Comparison of ENCODE assay signal across 9 mouse cellular contexts in genomic region chr1:74893134-74893855, GRCm38 (mm10). TPM values are rescaled to one million over a fixed set of nuclear protein-coding genes. Genes with fewer than 3 reads are reported as not detected.
DNase-seq lines count a peak whose midpoint lies in the region; ATAC-seq and TF ChIP-seq lines count a peak whose summit lies in the region.
"Had no signal": no experiment of that assay in that cellular context is flagged by ENCODE, and none has a peak within 500 bp of the region (broad histone marks: within the 10 kb centered on the region; RNA-seq: fewer than 3 reads in every experiment).

TSS of gene Cryba2 (minus strand) at chr1:74893143.

- no peak for DNase-seq in liver, adult 2 months (ENCODE audit: extremely low read depth, low read depth, low spot score)
- DNase-seq in liver, embryonic 11.5 days (ENCODE audit: low spot score) = no peak
- peak; percentile 70 for DNase-seq in adrenal gland, postnatal 14 days
- DNase-seq in embryonic facial prominence, embryonic 10.5 days (ENCODE audit: low spot score) = peak; percentile 73
- peak; percentile 74 for DNase-seq in hindbrain, embryonic 14.5 days (ENCODE audit: low spot score)
- DNase-seq in liver, embryonic 14.5 days (ENCODE audit: low read depth in 3 of 3, low spot score in 3 of 3) = peak in 1 of 3 experiments; percentile 2
- DNase-seq in layer of hippocampus, adult 9-11 months = no peak

- no peak within 1 kb of the TSS for H3K9ac ChIP-seq in liver, adult 2 months (ENCODE audit: low read depth, low read length)
- H3K9ac ChIP-seq in liver, embryonic 11.5 days (ENCODE audit: low read depth, low read length) = no peak within 1 kb of the TSS
- H3K9ac ChIP-seq in hindbrain, embryonic 14.5 days = peak within 1 kb of the TSS; percentile 25
- no peak within 1 kb of the TSS for H3K9ac ChIP-seq in liver, embryonic 14.5 days (replicated peaks)

- no peak for TF ChIP-seq POLR2A in liver, adult 2 months (IDR thresholded peaks at IDR 0.05; ENCODE audit: extremely low read depth, insufficient read depth, low read length)
- TF ChIP-seq POLR2A in olfactory bulb, adult 2 months (IDR thresholded peaks at IDR 0.05; ENCODE audit: insufficient read depth, low read depth, low read length) = no peak

- H3K27ac ChIP-seq in liver, adult 2 months (replicated peaks; ENCODE audit: insufficient read depth, low read depth, low read length) = no peak within 1 kb of the TSS
- no peak within 1 kb of the TSS for H3K27ac ChIP-seq in liver, embryonic 11.5 days (ENCODE audit: low read depth, low read length)
- no peak within 1 kb of the TSS for H3K27ac ChIP-seq in embryonic facial prominence, embryonic 10.5 days (replicated peaks)
- no peak within 1 kb of the TSS for H3K27ac ChIP-seq in hindbrain, embryonic 14.5 days
- no peak within 1 kb of the TSS for H3K27ac ChIP-seq in liver, embryonic 14.5 days
- no peak within 1 kb of the TSS for H3K27ac ChIP-seq in olfactory bulb, adult 2 months (ENCODE audit: insufficient read depth, low read depth, low read length)

- no peak for TF ChIP-seq EP300 in liver, embryonic 14.5 days (IDR thresholded peaks at IDR 0.05; ENCODE audit: low read depth)

- WGBS in liver, adult 2 months = 10% methylated on average over 25 of the region's 25 CpGs
- 9% methylated on average over 25 of the region's 25 CpGs for WGBS in liver, embryonic 11.5 days
- WGBS in embryonic facial prominence, embryonic 10.5 days = 4% methylated on average over 25 of the region's 25 CpGs
- 3% methylated on average over 25 of the region's 25 CpGs for WGBS in hindbrain, embryonic 14.5 days
- WGBS in liver, embryonic 14.5 days (ENCODE audit: insufficient replicate concordance) = 6% methylated on average over 25 of the region's 25 CpGs
- 3% methylated on average over 25 of the region's 25 CpGs for WGBS in olfactory bulb, adult 2 months

- TF ChIP-seq CTCF in liver, adult 2 months (IDR thresholded peaks at IDR 0.05; ENCODE audit: low read depth, low read length) = peak; percentile 86
- TF ChIP-seq CTCF in liver, embryonic 14.5 days (IDR thresholded peaks at IDR 0.05; ENCODE audit: low read depth) = peak; percentile 69
- peak; percentile 69; the same call in 1 of the 2 replicates for TF ChIP-seq CTCF in olfactory bulb, adult 2 months (IDR thresholded peaks at IDR 0.05; ENCODE audit: insufficient read depth, low read depth, low read length)

- no peak for ATAC-seq in liver, embryonic 11.5 days (replicated peaks; ENCODE audit: low FRiP score)
- peak; percentile 26; the same call in 1 of the 2 replicates for ATAC-seq in hindbrain, embryonic 14.5 days (ENCODE audit: low FRiP score)
- ATAC-seq in liver, embryonic 14.5 days (ENCODE audit: insufficient read depth) = no peak

- H3K27me3 ChIP-seq in liver, adult 2 months (ENCODE audit: control insufficient read depth, insufficient read depth, low read length) = peaks cover 15% of the 10 kb centered on the region
- H3K27me3 ChIP-seq in liver, embryonic 11.5 days (replicated peaks; ENCODE audit: control insufficient read depth, insufficient read depth, low read length) = peaks cover 84% of the 10 kb centered on the region
- H3K27me3 ChIP-seq in embryonic facial prominence, embryonic 10.5 days (replicated peaks; ENCODE audit: low read depth, poor library complexity, severe bottlenecking) = peaks cover 100% of the 10 kb centered on the region
- H3K27me3 ChIP-seq in hindbrain, embryonic 14.5 days (ENCODE audit: control insufficient read depth, insufficient read depth, low read length) = peaks cover 94% of the 10 kb centered on the region
- peaks cover 29% of the 10 kb centered on the region for H3K27me3 ChIP-seq in liver, embryonic 14.5 days (ENCODE audit: control insufficient read depth, insufficient read depth, low read length)

- H3K9me3 ChIP-seq in liver, embryonic 11.5 days (ENCODE audit: control insufficient read depth, low read length) = no peaks in the 10 kb centered on the region
- H3K9me3 ChIP-seq in embryonic facial prominence, embryonic 10.5 days = no peaks in the 10 kb centered on the region
- no peaks in the 10 kb centered on the region for H3K9me3 ChIP-seq in hindbrain, embryonic 14.5 days (ENCODE audit: control insufficient read depth, low read length)
- H3K9me3 ChIP-seq in liver, embryonic 14.5 days (ENCODE audit: control insufficient read depth, low read length) = no peaks in the 10 kb centered on the region
- H3K9me3 ChIP-seq: megakaryocyte, embryonic 14.5 days had no signal

- no peak within 1 kb of the TSS for H3K4me3 ChIP-seq in liver, adult 2 months (ENCODE audit: insufficient read depth, low read depth, low read length)
- no peak within 1 kb of the TSS for H3K4me3 ChIP-seq in liver, embryonic 11.5 days (ENCODE audit: low read depth, low read length)
- peak within 1 kb of the TSS; percentile 23; the same call in 1 of the 2 replicates for H3K4me3 ChIP-seq in embryonic facial prominence, embryonic 10.5 days
- peak within 1 kb of the TSS; percentile 23 for H3K4me3 ChIP-seq in hindbrain, embryonic 14.5 days (replicated peaks; ENCODE audit: low read length)
- no peak within 1 kb of the TSS for H3K4me3 ChIP-seq in liver, embryonic 14.5 days (ENCODE audit: insufficient read depth in 1 of 2, low read depth in 2 of 2, low read length in 2 of 2)
- peak within 1 kb of the TSS; percentile 6 for H3K4me3 ChIP-seq in olfactory bulb, adult 2 months (ENCODE audit: insufficient read depth, low read depth, low read length)
- H3K4me3 ChIP-seq: megakaryocyte, embryonic 14.5 days had no signal

- H3K4me1 ChIP-seq in liver, adult 2 months (ENCODE audit: control insufficient read depth, insufficient read depth, low read length) = no peaks in the 10 kb centered on the region
- H3K4me1 ChIP-seq in liver, embryonic 11.5 days (replicated peaks; ENCODE audit: control insufficient read depth, insufficient read depth, low read length) = no peaks in the 10 kb centered on the region
- peaks cover 22% of the 10 kb centered on the region for H3K4me1 ChIP-seq in embryonic facial prominence, embryonic 10.5 days
- H3K4me1 ChIP-seq in hindbrain, embryonic 14.5 days (replicated peaks; ENCODE audit: control insufficient read depth, insufficient read depth, low read length) = peaks cover 16% of the 10 kb centered on the region; the same call in 1 of the 2 replicates
- H3K4me1 ChIP-seq in liver, embryonic 14.5 days (replicated peaks; ENCODE audit: control insufficient read depth in 2 of 2, insufficient read depth in 2 of 2, low read length in 1 of 2) = no peaks in the 10 kb centered on the region
- peaks cover 18% of the 10 kb centered on the region for H3K4me1 ChIP-seq in olfactory bulb, adult 2 months (ENCODE audit: control insufficient read depth, insufficient read depth, low read length)

- H3K4me2 ChIP-seq in liver, embryonic 11.5 days = no peak within 1 kb of the TSS
- H3K4me2 ChIP-seq in hindbrain, embryonic 14.5 days (replicated peaks) = peak within 1 kb of the TSS; percentile 51
- no peak within 1 kb of the TSS for H3K4me2 ChIP-seq in liver, embryonic 14.5 days (ENCODE audit: low read depth)

- H3K79me2 ChIP-seq in liver, adult 2 months (ENCODE audit: control insufficient read depth, insufficient read depth, low read length) = no peaks in the 10 kb centered on the region

- no peaks in the 10 kb centered on the region for H3K36me3 ChIP-seq in liver, adult 2 months (ENCODE audit: control insufficient read depth, insufficient read depth, low read length)
- no peaks in the 10 kb centered on the region for H3K36me3 ChIP-seq in liver, embryonic 11.5 days (ENCODE audit: control insufficient read depth, insufficient read depth, low read length)
- no peaks in the 10 kb centered on the region for H3K36me3 ChIP-seq in embryonic facial prominence, embryonic 10.5 days (replicated peaks)
- no peaks in the 10 kb centered on the region for H3K36me3 ChIP-seq in hindbrain, embryonic 14.5 days (replicated peaks; ENCODE audit: control insufficient read depth, insufficient read depth)
- H3K36me3 ChIP-seq in liver, embryonic 14.5 days (replicated peaks; ENCODE audit: control insufficient read depth, insufficient read depth, low read depth) = no peaks in the 10 kb centered on the region

RNA-seq across cellular contexts. Expression of gene Cryba2, which starts in this region (rescaled TPM):
- total RNA-seq in liver, adult 2 months (2014; rRNA removed) = not detected in 2 replicates
- not detected in 2 replicates for polyA plus RNA-seq in liver, adult 2 months (2012; rRNA removed)
- not detected in 2 replicates for polyA plus RNA-seq in liver, embryonic 11.5 days (2014; fragmentation: Nextera tagmentation; extraction: Ambion mirVana)
- total RNA-seq in adrenal gland, postnatal 14 days (2021) = 0.44 and 1.2 TPM in 2 replicates
- not detected in 2 replicates for polyA plus RNA-seq in embryonic facial prominence, embryonic 10.5 days (2016; fragmentation: Nextera tagmentation; extraction: Ambion mirVana)
- polyA plus RNA-seq in hindbrain, embryonic 14.5 days (2014; fragmentation: Nextera tagmentation; extraction: Ambion mirVana) = 2.0 and 2.1 TPM in 2 replicates
- not detected in 2 replicates for polyA plus RNA-seq in liver, embryonic 14.5 days (2012; rRNA removed)
- polyA plus RNA-seq in liver, embryonic 14.5 days (2014; fragmentation: Nextera tagmentation; extraction: Ambion mirVana) = not detected in 2 replicates
- not detected in 2 replicates for polyA plus RNA-seq in olfactory bulb, adult 2 months (2012; ENCODE audit: insufficient read depth, insufficient read length, low replicate concordance, missing spikeins)

Comparison
In these comparisons a context has a peak if more than half of its experiments do, and no peak if none do; other contexts are left out.
1. Peak in DNase-seq and H3K4me3 ChIP-seq in embryonic facial prominence, embryonic 10.5 days; RNA of the gene not detected or under 1 TPM.
2. DNase-seq: peak in adrenal gland, postnatal 14 days (single experiment) and hindbrain, embryonic 14.5 days (single experiment); none in liver, adult 2 months (single experiment), liver, embryonic 11.5 days (single experiment) and layer of hippocampus, adult 9-11 months (single experiment).
3. H3K4me3 ChIP-seq: peak in hindbrain, embryonic 14.5 days (single experiment) and olfactory bulb, adult 2 months (single experiment); none in liver, adult 2 months (single experiment), liver, embryonic 11.5 days (single experiment) and liver, embryonic 14.5 days (0 of 2).
4. Peak in every context shown above with its lines, with median percentiles within 50 percentile points of each other: CTCF ChIP-seq.